Mouse (Mus musculus) B cell, adult 67 days (primary cell): ENCODE data around the gene Ceacam12. TPM values are rescaled to one million over a fixed set of nuclear protein-coding genes. Genes with fewer than 3 reads are reported as not detected.

ENCODE experiments used
- total RNA-seq, 2 experiments: library from RNA; stranded (reverse); gene quantifications; 4 replicates each; pipeline ENCODE4 v1.2.4; 2023

Ceacam12 gene
- total RNA-seq, result not detected

GRCm38 (mm10) chr7:18065629-18066028, at the start of gene Ceacam12:
Ceacam12 (plus strand) TSS chr7:18065929.

Other genes with a start within 250 kb of the Ceacam12 start
- not detected for gene Gm5155, start 194.2 kb upstream of the Ceacam12 start, total RNA-seq
- gene Ceacam11, start 93.8 kb upstream of the Ceacam12 start, total RNA-seq, result not detected
- gene Ceacam13, start 56.0 kb upstream of the Ceacam12 start, total RNA-seq, result not detected
- not detected for gene Igfl3, start 110.6 kb downstream of the Ceacam12 start, total RNA-seq
- not detected for gene Mill1, start 179.4 kb downstream of the Ceacam12 start, total RNA-seq